Mouse (Mus musculus): ENCODE data around the gene Zxdc. TPM values are rescaled to one million over a fixed set of nuclear protein-coding genes. Genes with fewer than 3 reads are reported as not detected.

The Zxdc gene
- total RNA-seq, 4 experiments from 2014 or later: 13.0 to 15.0 (median 14.3) TPM

DNA sequence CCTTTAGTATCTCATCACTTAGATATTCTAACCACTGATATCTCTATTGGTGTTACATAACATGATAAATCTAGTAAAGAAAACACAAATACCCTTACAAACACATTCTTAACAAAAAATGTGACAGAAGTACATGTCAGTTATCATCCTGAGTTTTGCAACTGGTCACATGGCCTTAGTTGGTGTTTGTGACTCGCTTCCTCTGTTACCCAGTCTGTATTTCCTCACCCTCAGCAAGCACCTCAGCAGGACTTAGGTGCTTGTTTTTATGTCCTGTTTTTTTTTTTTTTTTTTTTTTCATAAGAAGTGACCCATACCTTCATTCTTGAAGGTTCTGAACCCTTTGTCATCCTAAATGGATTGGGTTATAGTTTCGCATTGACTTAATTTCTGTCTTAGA lies 8.4 kb downstream of the Zxdc start:
- no peak for DNase-seq (ENCODE audit: low spot score)

DNA sequence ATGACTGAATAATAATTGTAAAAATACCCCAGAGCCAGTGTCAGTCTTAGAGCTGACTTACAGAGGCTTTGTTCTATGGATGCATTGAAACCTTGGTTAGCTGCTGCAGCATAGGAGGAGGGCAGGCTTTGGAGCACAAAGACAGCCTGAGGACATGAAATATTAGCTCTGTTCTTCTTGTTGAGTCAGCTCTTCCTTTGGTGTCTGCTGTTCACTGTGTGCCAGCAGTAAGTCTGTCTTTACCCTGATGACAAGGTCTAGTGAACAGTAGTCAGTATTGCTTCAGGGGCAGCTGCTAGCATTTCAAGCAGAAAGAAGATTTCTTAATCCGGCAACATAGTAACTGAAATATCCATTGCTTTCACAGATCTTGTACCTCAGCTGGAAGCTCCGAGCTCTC lies 12.2 kb downstream of the Zxdc start:
- no peak for DNase-seq (ENCODE audit: low spot score)

DNA sequence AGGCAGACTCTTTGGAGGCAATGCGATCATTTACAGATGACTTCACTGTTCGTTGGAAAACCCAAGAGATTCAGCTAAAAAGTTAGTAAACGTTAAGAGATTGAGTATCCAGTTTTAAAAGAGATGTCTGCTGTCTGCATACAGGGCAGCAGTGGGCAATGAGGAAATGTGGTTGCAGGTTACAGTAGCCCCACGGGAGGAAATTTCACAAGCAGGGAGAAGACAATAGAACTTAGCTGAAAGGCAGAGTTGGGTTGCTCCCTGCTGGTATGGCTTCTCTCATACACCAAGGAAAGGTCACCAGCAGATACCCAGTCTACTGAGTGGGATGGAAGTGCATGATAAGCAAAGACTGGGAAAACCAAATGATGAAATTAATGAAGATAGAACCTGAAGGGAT lies 21.3 kb downstream of the Zxdc start:
- no peak for DNase-seq (ENCODE audit: low spot score)

DNA sequence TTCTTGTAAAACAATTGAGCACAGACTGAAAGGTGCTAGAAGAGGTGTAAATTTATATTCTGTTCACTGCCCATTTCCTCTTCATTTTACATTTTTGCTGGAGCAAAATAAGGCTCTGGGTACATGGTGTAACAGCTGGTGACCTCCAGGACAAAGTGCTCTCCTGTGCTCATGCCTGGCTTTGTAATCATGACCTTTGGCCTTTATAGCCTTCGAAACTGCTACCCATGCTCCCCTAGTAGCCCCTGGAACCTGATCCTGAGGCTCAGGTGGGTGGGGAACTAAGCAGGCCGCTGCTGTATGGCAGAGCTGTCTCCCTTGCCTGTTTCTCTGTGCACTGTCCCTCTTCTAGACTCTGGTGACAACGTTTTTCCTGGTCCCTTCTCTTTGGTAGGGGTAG lies 24.7 kb downstream of the Zxdc start:
- DNase-seq (ENCODE audit: low spot score): no peak

DNA sequence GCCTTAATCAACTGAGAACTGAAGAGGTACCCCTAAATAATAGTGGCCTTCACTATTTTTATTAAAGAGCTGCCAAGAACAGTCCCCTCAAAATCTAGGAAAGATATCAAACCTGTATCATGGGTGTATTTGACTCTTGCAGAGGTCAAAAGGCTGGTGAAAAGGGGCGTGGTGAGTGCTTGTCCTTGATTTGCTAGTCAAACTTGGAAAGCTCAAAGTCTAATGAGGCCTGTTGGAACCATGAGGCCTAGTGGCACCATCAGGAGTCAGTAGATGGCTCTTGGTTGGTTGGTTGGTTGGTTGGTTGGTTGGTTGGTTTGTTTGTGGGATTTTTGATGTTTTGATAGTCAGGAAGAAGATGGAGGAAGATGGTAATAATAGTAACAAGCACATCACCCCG lies 26.5 kb downstream of the Zxdc start:
- DNase-seq (ENCODE audit: low spot score): no peak

DNA sequence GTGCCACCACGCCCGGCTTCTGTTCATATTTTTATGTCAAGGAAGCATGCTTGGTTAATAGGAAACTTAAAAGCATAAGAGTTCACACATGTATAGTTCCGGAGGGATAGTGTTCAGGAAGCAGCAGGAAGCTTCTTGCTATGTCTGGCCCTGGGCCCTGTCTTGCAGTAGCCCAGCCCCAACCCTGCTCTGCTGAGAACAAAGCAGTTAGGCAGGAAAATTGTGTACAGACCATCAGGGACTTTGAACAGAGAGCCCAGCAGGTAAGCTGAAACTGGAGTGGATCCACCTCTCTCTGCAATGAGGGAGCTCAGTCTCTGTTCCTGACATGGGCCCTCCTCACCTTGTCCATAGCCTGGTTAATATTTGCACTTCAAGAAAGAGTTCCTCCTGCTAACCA lies 28.0 kb downstream of the Zxdc start:
- no peak for DNase-seq (ENCODE audit: low spot score)

DNA sequence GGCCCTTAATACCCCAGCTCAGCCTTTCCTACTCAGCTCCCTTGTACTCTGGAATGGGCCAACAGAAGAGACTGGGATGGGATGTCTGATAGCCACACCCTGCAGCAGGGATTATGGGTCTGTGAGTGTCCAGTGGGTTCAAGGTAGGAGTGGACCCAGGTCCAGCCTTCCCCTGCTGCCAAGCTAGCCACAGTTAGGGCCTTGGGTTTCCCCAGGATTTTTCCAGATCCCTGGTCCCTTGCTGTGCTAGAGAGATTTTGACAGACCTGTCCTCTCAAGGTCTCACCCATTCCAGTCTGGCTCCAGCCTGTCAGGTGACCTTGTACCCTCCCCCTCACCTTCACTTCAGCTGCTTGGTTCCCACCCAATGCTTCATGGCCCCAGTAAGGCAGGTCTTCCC lies 39.3 kb downstream of the Zxdc start:
- DNase-seq (ENCODE audit: low spot score): no peak

DNA sequence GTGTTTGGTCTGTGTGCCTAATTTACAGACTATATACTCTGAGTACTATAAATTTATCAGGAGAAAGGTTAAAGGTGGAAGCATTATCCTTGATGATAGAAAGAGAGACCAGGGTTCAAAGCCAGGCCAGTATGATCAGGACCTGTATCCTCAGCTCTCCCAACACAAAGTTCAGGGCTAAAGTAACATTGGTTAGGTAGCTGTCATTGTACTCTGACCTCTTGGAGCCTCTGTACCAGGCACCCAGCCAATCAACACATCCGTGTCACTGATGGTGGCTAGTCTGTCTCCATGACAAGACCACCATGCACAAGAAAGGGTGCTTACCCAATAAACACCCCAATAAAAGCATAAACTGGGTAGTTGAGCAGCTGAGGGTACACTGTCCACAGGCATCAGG lies 41.7 kb downstream of the Zxdc start:
- DNase-seq (ENCODE audit: low spot score): no peak

DNA sequence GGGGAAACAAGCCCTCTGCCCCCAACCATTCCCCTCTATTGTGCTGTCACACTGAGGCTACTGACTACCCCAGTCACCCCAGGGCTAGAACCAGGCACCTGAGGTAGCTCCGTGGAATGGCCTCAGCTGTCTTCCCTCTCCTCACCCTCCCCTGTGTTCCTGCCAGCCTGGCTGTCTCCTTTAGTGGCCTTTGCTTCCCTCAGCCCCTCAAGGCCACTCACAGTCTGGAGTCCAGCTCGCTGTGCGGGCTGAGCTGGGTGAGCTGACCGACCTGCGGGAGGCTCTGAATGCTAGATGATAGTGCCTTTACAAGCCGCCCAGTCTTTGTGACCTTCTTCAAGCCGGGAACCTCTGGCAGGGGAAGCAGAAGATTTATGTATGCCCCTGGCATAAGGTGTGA lies 42.6 kb downstream of the Zxdc start:
- DNase-seq (ENCODE audit: low spot score): no peak

DNA sequence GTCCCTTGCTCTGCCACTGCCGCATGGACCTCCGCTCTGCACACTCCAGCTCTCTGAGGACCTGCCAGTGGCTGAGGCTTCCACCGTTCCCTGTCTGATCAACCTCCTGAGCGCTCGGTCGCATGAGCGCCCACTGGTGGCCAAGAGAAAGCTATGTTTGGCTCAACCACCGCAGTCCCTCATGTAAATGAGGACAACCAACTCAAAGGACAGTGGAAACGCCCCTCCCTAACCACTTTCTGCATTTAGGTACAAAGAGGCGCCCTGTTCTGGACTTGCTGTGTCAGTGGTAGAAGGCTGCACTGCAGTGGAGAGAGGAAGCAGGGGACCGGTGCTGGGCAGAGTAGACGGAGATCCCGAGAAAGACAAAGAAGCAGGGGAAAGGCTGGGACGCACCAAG lies 53.3 kb downstream of the Zxdc start:
- peak; percentile 65 for DNase-seq (ENCODE audit: low spot score)

DNA sequence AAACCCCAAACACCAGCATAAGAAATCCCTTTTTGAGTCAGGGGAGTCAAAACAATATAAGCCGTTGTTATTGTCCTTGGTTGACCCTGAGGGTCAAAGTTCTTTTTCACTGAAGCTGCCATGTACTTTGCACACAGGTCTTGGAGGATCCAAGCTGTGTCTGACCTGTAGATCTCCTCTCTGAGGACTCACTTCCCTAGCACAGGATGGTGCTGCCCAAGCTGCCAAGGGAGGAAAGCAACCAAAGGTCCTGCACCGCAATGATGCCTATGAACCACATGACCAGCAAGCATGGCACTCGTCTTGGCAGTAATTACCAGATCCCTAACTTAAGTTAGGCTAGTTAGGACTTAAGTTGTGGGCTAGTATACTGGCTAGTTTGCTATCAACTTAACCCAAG lies 56.1 kb downstream of the Zxdc start:
- DNase-seq (ENCODE audit: low spot score): no peak

DNA sequence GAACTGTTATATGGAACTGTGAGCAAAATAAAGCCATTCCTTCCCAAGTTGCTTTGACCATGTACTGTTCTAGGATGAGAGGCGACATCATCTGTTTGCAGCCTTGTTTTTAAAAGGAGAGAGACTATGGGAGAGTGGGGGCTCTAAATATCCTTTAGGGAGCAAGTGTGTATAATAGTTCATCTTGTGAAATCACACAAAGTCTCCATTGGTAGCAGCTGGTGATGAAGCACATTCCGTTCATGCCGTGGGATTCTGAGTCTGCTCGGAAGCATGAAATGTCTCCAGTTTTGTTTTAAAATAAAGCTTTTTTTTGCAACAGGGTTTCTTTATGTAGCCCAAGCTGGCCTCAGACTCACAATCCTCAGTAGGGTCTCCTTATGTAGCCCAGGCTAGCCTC lies 56.7 kb downstream of the Zxdc start:
- DNase-seq (ENCODE audit: low spot score): no peak

DNA sequence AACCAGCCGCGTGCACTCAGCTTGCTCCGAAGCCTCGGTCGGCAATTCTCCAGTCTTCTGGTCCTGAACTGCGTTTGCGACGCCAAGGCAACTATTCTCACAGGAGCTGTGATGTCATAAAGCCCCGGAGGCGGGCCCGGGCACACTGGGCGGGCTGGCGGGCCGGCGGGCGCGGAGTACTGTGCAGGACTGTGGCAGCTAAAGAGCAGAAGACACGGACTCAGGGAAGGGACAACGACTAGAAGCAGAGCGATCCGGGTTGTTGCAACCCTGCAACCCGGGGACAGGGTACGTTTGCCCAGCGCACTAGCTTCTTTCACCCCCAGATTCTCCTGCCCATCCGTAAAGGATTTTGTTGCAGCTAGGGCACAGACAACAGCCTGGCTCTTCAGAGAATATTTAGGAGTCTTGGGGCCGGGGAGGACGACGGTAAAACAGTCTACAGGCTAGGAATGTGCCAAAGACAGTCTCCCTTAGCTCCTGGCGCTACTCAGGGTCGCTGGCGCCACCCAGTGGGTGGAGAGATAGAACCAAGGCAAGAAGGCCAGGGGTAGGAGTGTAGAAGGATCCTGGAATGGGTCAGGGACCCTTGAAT lies 59.2 kb downstream of the Zxdc start, which contains the start of gene Cfap100:
Gene Cfap100, minus strand, starts transcription at position 418 of the 595 bp plus-strand sequence.
- DNase-seq (ENCODE audit: low spot score): peak; percentile 72

DNA sequence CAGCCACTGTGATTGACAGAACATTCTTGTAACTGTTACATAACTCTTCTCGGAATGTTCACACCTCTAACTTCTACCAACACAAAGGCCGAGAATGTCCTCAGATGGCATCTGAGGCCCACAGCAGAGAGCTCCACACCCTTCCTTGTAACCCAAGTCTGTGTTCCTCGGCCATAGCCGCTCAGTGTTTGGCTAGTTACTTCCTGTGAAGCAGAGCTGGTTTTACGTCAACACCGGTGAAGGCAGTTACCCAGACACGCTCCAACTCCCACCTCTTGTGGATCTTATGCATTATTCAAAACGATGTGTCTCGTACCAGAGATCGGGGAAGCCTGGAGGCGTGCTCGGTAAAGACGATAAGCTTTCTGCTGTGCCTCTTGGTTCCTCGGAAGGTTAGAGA lies 60.6 kb downstream of the Zxdc start:
- no peak for DNase-seq (ENCODE audit: low spot score)

DNA sequence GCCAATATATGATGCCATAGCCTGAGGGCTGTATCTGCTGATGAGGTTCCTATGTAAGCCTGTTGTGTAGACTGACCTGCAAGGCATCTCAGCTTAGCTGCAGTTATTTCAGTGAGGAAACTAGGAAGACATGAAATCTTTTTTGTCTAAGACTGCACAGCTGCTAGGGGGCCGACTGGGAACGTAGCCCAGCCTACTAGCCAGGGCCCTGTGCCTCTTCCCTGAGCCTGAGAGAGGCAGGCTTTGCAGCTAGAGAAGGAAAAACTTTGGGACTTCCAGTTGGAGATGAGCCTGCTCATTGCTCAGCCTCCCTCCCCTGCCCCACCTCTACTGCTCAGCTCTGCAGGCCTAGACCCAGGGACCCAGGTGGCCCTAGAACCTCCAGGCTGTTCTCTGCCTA lies 62.2 kb downstream of the Zxdc start:
- no peak for DNase-seq (ENCODE audit: low spot score)

DNA sequence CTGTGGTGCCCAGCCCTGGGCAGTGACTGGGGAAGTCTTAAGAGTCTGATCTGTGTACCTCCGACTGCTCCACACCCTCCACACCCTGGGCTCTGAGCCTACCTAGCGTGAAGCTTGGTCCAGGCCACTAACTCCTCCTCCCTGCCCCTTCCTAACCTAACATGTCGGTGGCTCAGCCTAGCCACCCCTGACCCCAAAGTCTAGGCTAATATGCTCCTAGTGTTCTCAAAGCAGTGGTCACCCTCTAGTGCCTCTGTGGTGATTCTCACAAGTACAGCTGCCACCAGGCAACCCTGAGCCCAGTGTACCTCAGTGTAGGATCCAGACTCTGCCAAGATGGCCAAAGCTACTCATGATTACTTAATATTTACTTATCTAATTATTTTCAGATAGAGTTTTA lies 65.4 kb downstream of the Zxdc start:
- no peak for DNase-seq (ENCODE audit: low spot score)

DNA sequence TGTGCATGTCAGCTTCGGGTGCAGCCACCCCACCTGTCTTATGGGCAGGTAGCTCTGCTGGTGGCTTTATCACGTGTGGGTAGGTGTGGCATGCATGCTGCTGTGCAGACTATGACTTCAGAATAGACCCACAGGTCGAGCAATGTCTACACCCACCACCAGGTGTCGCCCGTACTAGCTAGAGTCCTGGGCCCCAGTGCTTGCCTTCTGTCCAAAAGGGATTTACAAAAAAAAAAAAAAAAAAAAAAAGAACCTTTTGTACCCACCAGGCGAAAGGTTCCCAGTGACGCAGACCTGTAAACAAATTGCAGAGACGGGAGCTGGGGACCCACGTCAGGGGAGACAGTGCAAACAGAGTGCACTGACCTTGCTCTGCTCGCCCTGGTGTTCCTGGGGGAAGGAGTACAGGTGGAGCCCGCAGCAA lies 65.9 kb downstream of the Zxdc start:
- peak; percentile 67 for DNase-seq (ENCODE audit: low spot score)

DNA sequence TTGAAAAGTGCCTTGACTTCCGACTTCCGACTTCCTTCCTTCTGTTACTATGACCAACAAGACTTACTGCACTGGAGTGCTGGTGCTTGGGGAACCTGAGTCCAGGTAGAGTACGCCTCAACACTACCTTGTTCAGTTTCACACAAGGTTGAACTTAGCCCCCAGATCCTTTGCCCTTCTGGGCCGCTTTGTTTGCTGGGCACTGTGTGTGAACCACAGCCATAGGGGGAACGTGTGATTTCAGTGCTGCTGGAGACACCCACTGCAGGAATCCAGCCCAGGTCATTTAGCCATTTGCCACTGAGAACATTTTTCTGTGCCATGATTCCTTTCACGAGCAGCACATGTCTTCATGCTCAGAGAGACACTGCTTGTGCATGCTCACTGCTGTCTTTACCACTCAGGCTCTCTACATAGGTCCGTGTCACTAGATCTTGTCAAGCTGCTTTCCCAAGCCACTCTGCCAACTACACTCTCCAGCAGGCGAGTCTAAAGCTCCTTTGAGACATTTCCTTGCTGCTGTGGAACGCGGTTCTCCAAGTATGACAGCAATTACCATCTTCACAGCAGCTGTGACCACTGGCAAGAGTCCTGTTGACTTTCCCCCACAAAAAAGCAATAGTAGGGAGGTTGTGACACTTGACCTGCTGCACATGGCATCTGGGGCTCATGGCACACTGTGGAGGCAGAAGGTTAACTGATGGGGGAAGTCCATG lies 67.1 kb downstream of the Zxdc start:
- DNase-seq (ENCODE audit: low spot score): no peak

DNA sequence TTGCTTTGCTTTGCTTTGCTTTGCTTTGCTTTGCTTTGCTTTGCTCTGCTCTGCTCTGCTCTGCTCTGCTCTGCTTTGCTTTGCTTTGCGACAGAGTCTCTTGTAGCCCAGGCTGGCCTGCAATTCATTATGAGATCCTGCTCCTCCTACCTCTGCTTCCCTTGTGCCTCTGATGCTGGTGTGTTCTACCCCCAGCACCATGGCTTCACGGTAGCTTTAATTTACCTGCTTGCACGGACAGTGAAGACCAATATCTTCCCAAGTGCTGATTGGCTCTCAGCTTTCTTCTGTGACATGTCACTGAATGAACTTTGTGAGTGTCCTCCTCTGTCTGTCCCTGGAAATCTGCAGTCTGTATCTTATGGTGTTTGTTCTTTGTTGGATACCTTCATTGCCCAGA lies 67.7 kb downstream of the Zxdc start:
- DNase-seq (ENCODE audit: low spot score): no peak

DNA sequence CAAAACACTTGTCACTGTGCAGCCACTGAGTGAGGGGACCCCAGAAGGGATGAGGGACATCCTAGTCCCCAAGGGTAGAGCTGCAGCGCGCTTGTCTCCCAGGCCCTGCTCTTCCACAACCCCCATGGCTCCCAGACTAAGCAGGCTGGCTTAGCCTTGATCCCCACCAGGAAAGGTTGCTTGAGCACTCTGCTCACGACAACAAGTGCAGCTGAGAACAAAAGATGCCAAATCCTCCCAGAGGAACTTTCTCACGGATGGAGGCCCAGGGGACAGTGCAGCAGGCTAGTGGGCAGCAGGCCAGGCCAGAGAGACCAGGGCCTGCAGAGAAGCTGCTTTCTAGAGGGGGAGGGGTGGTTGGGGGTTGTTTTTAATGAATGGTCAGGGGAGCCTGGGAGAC lies 77.6 kb downstream of the Zxdc start:
- DNase-seq (ENCODE audit: low spot score): no peak

DNA sequence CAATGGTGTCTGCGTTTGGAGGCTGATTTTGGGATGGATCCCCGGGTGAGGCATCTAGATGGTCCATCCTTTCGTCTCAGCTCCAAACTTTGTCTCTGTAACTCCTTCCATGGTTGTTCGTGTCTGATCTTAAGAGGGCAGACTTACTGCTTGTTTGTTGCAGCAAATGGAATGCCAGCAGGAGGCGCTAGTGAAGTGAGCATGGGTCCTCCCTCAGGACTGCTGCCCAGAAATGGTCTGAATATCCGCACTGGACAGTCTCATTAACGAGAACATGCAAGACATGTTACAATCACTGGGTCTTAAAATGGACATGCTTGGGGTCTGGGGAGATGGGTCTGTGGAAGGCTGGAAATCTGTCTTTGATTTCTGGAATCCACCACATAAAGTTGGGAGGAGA lies 80.9 kb downstream of the Zxdc start:
- peak; percentile 94 for DNase-seq (ENCODE audit: low spot score)

DNA sequence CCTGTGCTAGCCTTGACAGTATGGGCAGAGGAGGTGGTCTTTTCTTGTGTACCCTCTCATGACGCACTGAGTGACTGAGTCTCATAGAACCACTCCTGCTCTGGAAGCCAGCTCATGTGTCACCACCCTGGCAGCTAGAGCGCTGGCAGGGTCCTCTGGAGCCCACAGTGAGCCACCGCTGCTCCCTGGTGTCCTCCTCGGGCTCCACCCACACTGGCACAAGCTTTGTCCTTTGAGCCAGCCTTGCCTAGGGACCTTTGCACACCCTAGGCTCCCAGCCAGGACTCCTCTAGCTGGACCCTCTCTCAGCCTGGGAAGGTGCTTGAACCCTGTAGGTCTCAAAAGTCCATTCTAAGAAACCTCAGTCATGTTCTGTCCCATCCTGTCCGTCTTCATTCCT lies 81.4 kb downstream of the Zxdc start:
- DNase-seq (ENCODE audit: low spot score): peak; percentile 64

DNA sequence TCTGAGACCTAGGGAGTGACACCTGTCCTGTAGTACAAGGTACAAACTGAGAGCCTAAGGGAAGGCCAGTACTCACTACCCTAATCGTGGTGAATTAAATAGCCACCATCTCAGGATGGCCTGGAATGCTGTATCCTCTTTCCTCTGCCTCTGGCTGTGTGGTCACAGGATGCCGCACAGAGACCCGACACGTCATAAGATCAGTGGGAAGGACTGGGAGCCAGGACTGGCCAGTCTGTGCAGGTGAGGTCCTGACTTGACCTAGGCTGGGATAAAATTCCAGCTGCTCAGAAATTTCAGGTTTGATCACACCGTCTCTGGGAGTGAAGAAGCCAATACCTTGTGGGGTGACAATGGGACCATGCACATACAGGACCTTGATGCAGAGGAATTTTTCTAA lies 82.2 kb downstream of the Zxdc start:
- no peak for DNase-seq (ENCODE audit: low spot score)

DNA sequence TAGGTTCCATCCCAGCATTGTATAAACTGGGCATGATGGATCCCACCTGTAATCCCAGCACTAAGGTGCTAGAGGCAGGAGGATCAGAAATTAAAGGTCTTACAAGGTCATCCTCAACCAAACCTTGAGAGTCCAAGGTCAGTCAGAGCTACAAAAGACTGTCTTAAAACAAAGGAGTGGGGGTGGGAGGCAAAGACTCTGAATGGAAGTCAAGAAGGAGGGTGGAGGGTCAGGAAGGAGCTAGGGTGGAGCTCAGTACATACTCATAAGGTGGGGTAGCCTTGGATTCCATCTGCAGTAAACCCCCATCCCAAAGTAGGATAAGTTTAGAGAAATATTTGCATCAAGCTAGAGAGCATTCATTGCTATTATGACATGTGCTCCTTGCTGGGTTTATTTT lies 83.3 kb downstream of the Zxdc start:
- DNase-seq (ENCODE audit: low spot score): no peak
